In genomic region chr14:25614684-25615083, GRCm38 (mm10) we compare ENCODE assay signal across 9 mouse cellular contexts.
A peak's percentile ranks its signal among the peaks of the same experiment; 100 is the strongest.
DNase-seq lines count a peak whose midpoint lies in the region; ATAC-seq and TF ChIP-seq lines count a peak whose summit lies in the region.
"Had no signal": no experiment of that assay in that cellular context is flagged by ENCODE, and none has a peak within 500 bp of the region (broad histone marks: within the 10 kb centered on the region; RNA-seq: fewer than 3 reads in every experiment).

No protein-coding gene starts in this region.

- no peaks in the 10 kb centered on the region for H3K27me3 ChIP-seq in heart, embryonic 10.5 days (ENCODE audit: insufficient read depth, poor library complexity, severe bottlenecking)
- H3K27me3 ChIP-seq in midbrain, embryonic 16.5 days (ENCODE audit: control insufficient read depth, insufficient read depth, low read depth, low read length): no peaks in the 10 kb centered on the region
- H3K27me3 ChIP-seq in midbrain, postnatal 0 days (ENCODE audit: insufficient read depth, low read length): no peaks in the 10 kb centered on the region
- no peaks in the 10 kb centered on the region for H3K27me3 ChIP-seq in liver, postnatal 0 days (ENCODE audit: insufficient read depth, low read length)
- H3K27me3 ChIP-seq in midbrain, embryonic 14.5 days (ENCODE audit: control insufficient read depth, insufficient read depth, low read length): no peaks in the 10 kb centered on the region

- intact Hi-C loops in heart, postnatal 25 days (cut with DNase I): loop anchor here (5.0 kb wide), 1 partner anchor 33 kb away; no protein-coding TSS in a partner anchor

- WGBS in heart, embryonic 10.5 days: 49% methylated on average over 5 of the region's 5 CpGs
- 70% methylated on average over 5 of the region's 5 CpGs for WGBS in midbrain, embryonic 16.5 days
- WGBS in midbrain, postnatal 0 days: 76% methylated on average over 5 of the region's 5 CpGs
- WGBS in liver, postnatal 0 days (ENCODE audit: insufficient replicate concordance): 31% methylated on average over 5 of the region's 5 CpGs
- WGBS in midbrain, embryonic 14.5 days: 63% methylated on average over 5 of the region's 5 CpGs

- no peak overlapping the region for H3K4me2 ChIP-seq in midbrain, embryonic 16.5 days (ENCODE audit: low read length)
- H3K4me2 ChIP-seq in midbrain, postnatal 0 days (ENCODE audit: low read depth, low read length, poor library complexity, severe bottlenecking): no peak overlapping the region
- peak overlapping the region; percentile 13; the same call in 1 of the 2 replicates for H3K4me2 ChIP-seq in liver, postnatal 0 days (ENCODE audit: low read depth, low read length)
- H3K4me2 ChIP-seq in midbrain, embryonic 14.5 days (ENCODE audit: low read length): no peak overlapping the region

- no peak for ATAC-seq in midbrain, embryonic 16.5 days
- no peak for ATAC-seq in midbrain, postnatal 0 days (ENCODE audit: low FRiP score)
- no peak for ATAC-seq in liver, postnatal 0 days
- no peak for ATAC-seq in midbrain, embryonic 14.5 days (ENCODE audit: low FRiP score, low TSS enrichment)

- H3K9me3 ChIP-seq in heart, embryonic 10.5 days: no peaks in the 10 kb centered on the region
- no peaks in the 10 kb centered on the region for H3K9me3 ChIP-seq in midbrain, embryonic 16.5 days (replicated peaks; ENCODE audit: control insufficient read depth, low read length, poor library complexity, severe bottlenecking)
- H3K9me3 ChIP-seq in midbrain, postnatal 0 days (ENCODE audit: low read length): no peaks in the 10 kb centered on the region
- no peaks in the 10 kb centered on the region for H3K9me3 ChIP-seq in liver, postnatal 0 days (ENCODE audit: low read length)
- no peaks in the 10 kb centered on the region for H3K9me3 ChIP-seq in midbrain, embryonic 14.5 days (ENCODE audit: control insufficient read depth, low read length)

- no peak for DNase-seq in heart, embryonic 10.5 days (ENCODE audit: low spot score)
- DNase-seq in heart, postnatal 25 days (ENCODE audit: low spot score): no peak
- DNase-seq in midbrain, postnatal 0 days (ENCODE audit: low spot score): no peak
- DNase-seq in liver, postnatal 0 days: peak; percentile 35
- peak; percentile 12 to 34 for DNase-seq in spleen, postnatal 10 days (ENCODE audit: low spot score in 2 of 2)
- DNase-seq in left cerebral cortex, adult 8-10 months (ENCODE audit: low spot score in 2 of 2): no peak
- DNase-seq in midbrain, embryonic 14.5 days: no peak

- no peak overlapping the region for H3K4me3 ChIP-seq in heart, embryonic 10.5 days
- no peak overlapping the region for H3K4me3 ChIP-seq in midbrain, embryonic 16.5 days (ENCODE audit: low read depth, low read length)
- H3K4me3 ChIP-seq in midbrain, postnatal 0 days (ENCODE audit: low read depth, low read length): no peak overlapping the region
- no peak overlapping the region for H3K4me3 ChIP-seq in liver, postnatal 0 days (ENCODE audit: low read depth, low read length)
- no peak overlapping the region for H3K4me3 ChIP-seq in midbrain, embryonic 14.5 days (replicated peaks; ENCODE audit: low read depth, low read length)
- H3K4me3 ChIP-seq: myocyte had no signal

- H3K27ac ChIP-seq in heart, embryonic 10.5 days: peak overlapping the region; percentile 56
- peak overlapping the region; percentile 33; the same call in 1 of the 2 replicates for H3K27ac ChIP-seq in midbrain, embryonic 16.5 days (ENCODE audit: low read length)
- H3K27ac ChIP-seq in midbrain, postnatal 0 days (ENCODE audit: low read depth, low read length): no peak overlapping the region
- no peak overlapping the region; the same call in 1 of the 2 replicates for H3K27ac ChIP-seq in liver, postnatal 0 days (ENCODE audit: low read depth)
- H3K27ac ChIP-seq in midbrain, embryonic 14.5 days (replicated peaks; ENCODE audit: low read depth, low read length): no peak overlapping the region; the same call in 1 of the 2 replicates

- no peak for TF ChIP-seq CTCF in midbrain, postnatal 0 days (IDR thresholded peaks at IDR 0.05)
- TF ChIP-seq CTCF in liver, postnatal 0 days (IDR thresholded peaks at IDR 0.05; ENCODE audit: low read depth): no peak

- peaks cover 55% of the 10 kb centered on the region for H3K36me3 ChIP-seq in heart, embryonic 10.5 days
- H3K36me3 ChIP-seq in midbrain, embryonic 16.5 days (ENCODE audit: control insufficient read depth, insufficient read depth, low read length): no peaks in the 10 kb centered on the region
- H3K36me3 ChIP-seq in midbrain, postnatal 0 days (ENCODE audit: insufficient read depth, low read length): no peaks in the 10 kb centered on the region
- H3K36me3 ChIP-seq in liver, postnatal 0 days (replicated peaks; ENCODE audit: insufficient read depth, low read length): peaks cover 7% of the 10 kb centered on the region
- H3K36me3 ChIP-seq in midbrain, embryonic 14.5 days (ENCODE audit: control insufficient read depth, insufficient read depth, low read length): peaks cover 23% of the 10 kb centered on the region

- TF ChIP-seq EP300 in liver, postnatal 0 days (IDR thresholded peaks at IDR 0.05; ENCODE audit: low read depth): no peak

- peaks cover 88% of the 10 kb centered on the region for H3K4me1 ChIP-seq in heart, embryonic 10.5 days
- H3K4me1 ChIP-seq in midbrain, embryonic 16.5 days (ENCODE audit: control insufficient read depth, insufficient read depth, low read length): peaks cover 79% of the 10 kb centered on the region
- peaks cover 29% of the 10 kb centered on the region for H3K4me1 ChIP-seq in midbrain, postnatal 0 days (ENCODE audit: insufficient read depth, low read length)
- H3K4me1 ChIP-seq in liver, postnatal 0 days (ENCODE audit: insufficient read depth): peaks cover 33% of the 10 kb centered on the region
- peaks cover 69% of the 10 kb centered on the region for H3K4me1 ChIP-seq in midbrain, embryonic 14.5 days (ENCODE audit: control insufficient read depth, insufficient read depth, low read length)

- H3K9ac ChIP-seq in midbrain, embryonic 16.5 days (ENCODE audit: low read depth, low read length): 0 out of 2 replicates have a peak overlapping the region, but pooled peaks have one; percentile 6
- no peak overlapping the region for H3K9ac ChIP-seq in midbrain, postnatal 0 days (replicated peaks; ENCODE audit: low read length, poor library complexity, severe bottlenecking)
- H3K9ac ChIP-seq in liver, postnatal 0 days (replicated peaks): no peak overlapping the region
- H3K9ac ChIP-seq in midbrain, embryonic 14.5 days (replicated peaks; ENCODE audit: low read length): no peak overlapping the region

Comparison
In these comparisons a context has a peak if more than half of its experiments do, and no peak if none do; other contexts are left out.
1. H3K27ac ChIP-seq: peak in heart, embryonic 10.5 days (single experiment) and midbrain, embryonic 16.5 days (single experiment); none in midbrain, postnatal 0 days (single experiment), liver, postnatal 0 days (single experiment) and midbrain, embryonic 14.5 days (single experiment).
2. DNase-seq: peak in liver, postnatal 0 days (single experiment) and spleen, postnatal 10 days (2 of 2); none in heart, embryonic 10.5 days (single experiment), heart, postnatal 25 days (single experiment), midbrain, postnatal 0 days (single experiment), left cerebral cortex, adult 8-10 months (0 of 2) and midbrain, embryonic 14.5 days (single experiment).